Mouse (Mus musculus) left cerebral cortex, postnatal 25 days (tissue): ENCODE data around the gene Pkmyt1. TPM values are rescaled to one million over a fixed set of nuclear protein-coding genes. Genes with fewer than 3 reads are reported as not detected.
A peak's percentile ranks its signal among the peaks of the same experiment; 100 is the strongest.
"Not testable (repeated sequence)": the region's sequence is repeated elsewhere in the genome, so short reads cannot be mapped to it uniquely, and the experiment has no call there.

Experiments used
- DNase-seq, 2 experiments: peaks; one replicate each; pipeline ENCODE4 v3.0.0; 2022; ENCODE audit warnings: low spot score in 2 of 2, mixed read lengths in 1 of 2
- intact Hi-C: fragments of 180-260 bp; cut with DNase I; formaldehyde crosslinking; loops from one replicate; pipeline ENCODE4 v1.15.1; 2025
- total RNA-seq, 2 experiments: library from RNA; stranded (reverse); gene quantifications; 2 replicates each; pipeline ENCODE4 v1.2.3; 2021

The Pkmyt1 gene
- total RNA-seq, 2 experiments from 2014 or later, result 3.0 to 3.3 TPM

DNA sequence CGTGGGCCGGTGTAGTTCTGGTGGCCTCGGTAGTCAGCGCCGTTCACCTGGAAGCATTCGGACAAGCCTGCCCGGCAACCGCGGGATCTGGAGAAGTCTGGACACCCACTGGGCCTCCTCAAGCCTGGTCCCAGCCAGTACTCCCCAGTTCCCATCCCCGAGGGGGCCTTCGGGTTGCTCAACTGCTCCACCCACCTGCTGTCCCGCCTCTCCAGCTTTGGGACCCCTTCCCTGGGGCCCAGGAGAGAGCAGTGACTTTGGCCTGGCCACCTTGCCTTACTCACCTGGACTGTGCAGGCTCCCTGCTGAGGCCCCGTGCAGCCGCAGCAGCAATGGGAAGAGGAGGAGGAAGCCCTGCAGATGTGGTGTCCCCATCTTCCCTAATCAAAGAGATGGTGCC lies 18.5 kb downstream of the Pkmyt1 start:
- no peak for DNase-seq
- intact Hi-C loops, result no loop called here

DNA sequence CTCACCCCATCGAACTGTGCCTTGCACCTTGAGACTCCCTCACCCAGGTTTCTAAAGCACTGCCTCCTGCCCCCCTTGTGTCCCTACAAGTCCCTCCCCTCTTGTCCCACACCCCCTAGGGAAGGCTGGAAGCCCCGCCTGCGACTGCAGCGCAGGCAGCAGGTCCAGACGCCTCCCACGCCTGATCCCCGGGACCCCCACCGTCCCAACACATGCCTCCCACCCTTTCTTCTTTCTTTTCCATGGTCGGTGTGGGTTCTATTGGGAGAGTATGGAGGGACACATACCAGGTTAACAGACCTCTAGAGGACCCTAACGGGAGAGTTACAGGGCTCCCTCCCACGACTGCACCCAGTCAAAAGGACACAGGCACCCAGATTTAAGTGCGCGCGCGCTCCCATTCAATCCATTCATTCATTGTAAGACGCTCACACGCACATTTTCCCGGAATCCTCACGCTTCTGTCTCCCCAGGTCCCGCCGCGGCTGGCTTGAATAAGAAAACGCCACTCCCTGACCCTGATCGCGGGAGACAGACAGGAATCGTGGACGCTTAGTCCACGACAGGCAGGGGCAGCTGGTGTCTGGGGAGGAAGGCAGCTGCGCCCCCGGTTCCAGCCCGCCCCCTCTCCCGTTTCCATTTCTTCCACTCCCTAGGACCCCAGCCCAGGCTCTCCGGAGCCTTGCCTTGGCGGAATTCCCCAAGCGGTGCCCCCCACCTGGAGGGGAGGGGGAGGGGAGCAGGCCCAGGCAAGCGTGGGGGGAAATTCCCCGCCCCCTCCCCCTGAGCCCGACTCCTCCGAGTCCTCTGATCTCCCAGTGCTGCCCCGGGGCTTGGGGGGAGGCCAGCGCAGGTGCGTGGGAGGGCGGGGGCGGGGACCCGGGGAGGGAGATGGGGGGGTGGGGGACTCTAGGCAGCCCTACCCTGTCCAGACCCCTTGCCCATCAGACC lies 19.4 kb downstream of the Pkmyt1 start, which contains the start of gene Kremen2:
Kremen2 (minus strand) TSS at position 533 of the 951 bp plus-strand sequence.
- intact Hi-C loops, result no loop called here
- DNase-seq, result no peak

- DNase-seq, result no peak
- intact Hi-C loops, result no loop called here
Observed at GRCm38 (mm10) chr17:23746311-23746710, 20.2 kb downstream of the Pkmyt1 start.

- no peak for DNase-seq
- intact Hi-C loops, result no loop called here
Observed at GRCm38 (mm10) chr17:23746767-23747166, 20.6 kb downstream of the Pkmyt1 start.

DNA sequence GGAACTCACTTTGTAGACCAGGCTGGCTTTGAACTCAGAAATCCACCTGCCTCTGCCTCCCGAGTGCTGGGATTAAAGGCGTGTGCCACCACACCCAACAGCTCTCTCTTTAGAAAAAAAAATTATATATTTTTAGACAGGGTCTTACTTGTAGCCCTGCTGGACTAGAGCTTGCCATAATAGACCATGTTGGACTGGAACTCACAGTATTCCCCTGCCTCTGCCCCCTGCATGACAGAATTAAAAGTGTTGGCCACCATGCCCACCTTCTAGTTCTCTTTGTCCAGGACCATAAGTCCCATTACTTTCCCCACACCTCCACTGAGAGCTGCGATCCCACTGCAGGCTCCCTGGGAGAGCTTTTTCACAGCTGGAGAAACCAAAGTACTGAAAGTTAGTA lies 21.3 kb downstream of the Pkmyt1 start:
- DNase-seq, result no peak
- intact Hi-C loops, result no loop called here

DNA sequence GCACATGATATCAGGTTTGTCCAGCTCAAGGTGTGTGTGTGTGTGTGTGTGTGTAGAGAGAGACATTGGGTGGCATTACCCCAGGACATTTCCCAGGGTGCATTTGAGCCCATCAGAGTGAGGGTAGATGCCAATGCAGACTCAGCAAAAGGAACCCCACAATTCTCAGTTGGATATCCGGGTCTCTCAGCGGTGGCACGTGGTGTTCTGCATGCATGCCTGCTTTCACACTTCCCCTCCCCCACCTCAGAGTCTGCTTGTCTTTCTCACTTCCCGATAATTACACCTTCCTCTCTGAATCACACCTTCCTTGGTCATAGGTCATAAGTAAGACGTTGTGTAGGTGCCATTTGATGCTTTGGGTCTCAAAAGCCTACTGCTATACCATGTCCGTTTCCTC lies 21.9 kb downstream of the Pkmyt1 start:
- intact Hi-C loops, result no loop called here
- no peak for DNase-seq

- peak; percentile 67 to 82 for DNase-seq
- intact Hi-C loops, result no loop called here
Observed at GRCm38 (mm10) chr17:23748631-23749391, 22.7 kb downstream of the Pkmyt1 start.

DNA sequence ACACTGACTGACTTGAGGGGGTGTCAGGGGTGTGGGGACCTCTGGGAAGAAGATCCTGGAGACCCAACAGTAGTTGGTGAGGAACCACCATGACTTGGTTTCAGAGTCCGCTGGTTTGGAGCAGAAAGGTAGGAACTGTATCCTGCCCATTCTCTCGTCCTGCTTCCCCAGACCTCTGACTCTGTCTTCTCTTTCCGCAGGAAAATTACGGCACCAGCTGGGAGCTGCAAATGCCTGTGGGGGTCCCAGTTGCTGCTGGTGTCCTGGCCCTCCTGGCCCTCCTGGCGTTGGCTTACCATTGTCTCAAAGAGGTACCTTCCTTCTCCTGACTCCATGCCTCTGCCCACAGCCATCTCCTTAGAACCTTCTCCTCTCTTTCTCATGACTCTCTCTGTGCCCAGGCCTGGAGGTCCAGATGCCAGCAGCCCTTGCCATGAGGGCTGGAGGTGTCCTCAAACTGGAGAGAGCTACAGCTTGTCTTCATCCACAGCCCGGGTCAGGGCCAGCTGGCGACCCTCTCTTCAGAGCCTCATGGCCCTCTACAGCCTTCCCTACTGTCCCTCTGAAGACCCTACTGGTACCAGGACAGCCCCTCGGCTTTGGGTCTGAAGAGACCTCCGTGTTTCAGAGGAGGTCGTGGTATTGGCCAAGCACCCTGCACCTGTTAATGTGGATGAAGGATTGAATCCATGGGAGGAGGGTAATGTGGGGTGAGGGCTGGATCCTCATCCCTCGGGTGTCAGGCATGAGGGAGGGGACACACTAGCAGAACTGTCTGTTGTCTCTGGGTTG lies 23.5 kb downstream of the Pkmyt1 start:
- intact Hi-C loops, result no loop called here
- no peak for DNase-seq

DNA sequence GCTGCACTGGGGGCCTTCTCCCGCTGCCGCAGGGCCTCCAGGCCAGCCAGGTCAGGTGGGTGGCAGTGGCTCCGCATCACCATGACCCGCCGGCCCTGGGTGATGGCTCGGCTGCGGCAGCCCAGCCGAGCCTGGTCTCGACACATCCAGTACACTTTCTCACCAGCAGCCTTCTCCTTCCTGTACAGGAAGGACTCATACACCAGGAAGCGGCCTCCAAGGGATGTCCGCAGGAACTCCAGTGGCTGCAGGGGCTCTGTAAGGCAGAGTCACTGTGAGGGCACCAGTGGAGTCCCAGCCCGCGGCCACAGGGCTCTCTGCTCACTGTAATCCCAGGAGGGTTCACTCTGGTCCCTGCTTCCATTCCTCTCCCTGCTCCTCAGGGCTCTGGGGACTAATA lies 29.6 kb downstream of the Pkmyt1 start:
- intact Hi-C loops, result no loop called here
- no peak for DNase-seq

- no peak for DNase-seq
- intact Hi-C loops, result no loop called here
Observed at GRCm38 (mm10) chr17:23757581-23757980, 31.4 kb downstream of the Pkmyt1 start.

DNA sequence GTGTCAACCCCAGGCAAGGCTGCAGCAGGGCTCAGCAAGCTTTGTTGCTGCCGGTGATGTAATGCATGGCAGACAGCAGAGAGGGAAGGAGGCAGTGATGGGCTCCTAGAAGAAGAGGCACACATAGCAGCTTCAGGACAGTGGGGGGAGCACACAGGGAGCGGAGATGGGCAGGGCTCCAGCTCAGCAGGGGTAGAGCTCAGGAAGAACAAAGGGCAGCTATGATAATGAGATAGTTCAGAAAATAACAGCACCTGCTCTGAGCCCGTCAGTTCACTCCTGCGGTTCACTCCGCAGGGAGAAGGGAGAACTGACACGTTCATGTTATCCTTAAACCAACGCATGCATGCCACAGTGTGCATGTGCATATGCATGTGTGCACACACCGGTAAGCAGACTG lies 32.7 kb downstream of the Pkmyt1 start:
- intact Hi-C loops, result no loop called here
- no peak for DNase-seq

DNA sequence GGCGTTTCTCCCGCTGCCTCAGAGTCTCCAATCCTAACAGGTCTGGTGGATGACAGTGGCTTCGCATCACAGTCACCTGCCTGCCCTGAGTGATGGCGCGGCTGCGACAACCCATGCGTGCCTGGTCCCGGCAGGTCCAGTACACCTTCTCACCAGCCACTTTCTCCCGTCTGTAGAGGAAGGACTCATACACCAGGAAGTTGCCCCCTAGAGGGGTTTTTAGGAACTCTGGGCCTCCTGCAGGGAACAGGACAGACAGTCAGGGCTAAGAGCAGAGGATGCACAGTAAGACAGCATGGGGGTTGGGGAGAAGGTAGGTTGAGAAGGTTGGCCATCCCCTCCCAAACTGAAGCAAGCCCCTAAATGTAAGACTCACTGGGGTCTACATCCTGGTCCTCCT lies 34.1 kb downstream of the Pkmyt1 start:
- no peak for DNase-seq
- intact Hi-C loops, result no loop called here

GRCm38 (mm10) chr17:23761155-23761554 lies 35.0 kb downstream of the Pkmyt1 start:
- DNase-seq, result no peak
- intact Hi-C loops, result no loop called here

DNA sequence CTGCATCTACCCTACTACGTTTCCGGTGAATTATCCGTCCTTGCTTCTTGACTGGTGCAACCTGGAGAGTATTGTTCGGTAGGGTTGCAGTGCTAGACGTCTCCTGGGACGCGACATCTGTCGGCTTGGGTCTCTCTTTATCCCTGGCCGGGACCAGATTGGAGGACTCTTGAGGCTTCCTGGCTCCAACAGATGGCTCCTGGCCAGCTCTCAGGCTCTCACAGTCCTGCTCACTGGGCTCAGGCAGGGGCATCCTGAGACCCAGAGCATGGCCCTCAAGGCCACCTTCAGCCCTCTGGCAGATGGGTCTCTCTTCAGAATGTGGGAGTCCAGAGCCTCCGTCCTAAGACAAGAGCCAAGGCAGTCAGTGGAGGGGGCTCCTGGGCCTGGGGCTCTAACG lies 36.8 kb downstream of the Pkmyt1 start:
- intact Hi-C loops, result no loop called here
- DNase-seq, result no peak

GRCm38 (mm10) chr17:23770493-23770892 lies 44.4 kb downstream of the Pkmyt1 start:
- peak in 1 of 2 experiments; percentile 22 for DNase-seq
- intact Hi-C loops, result loop anchor here (2.0 to 5.0 kb wide), 3 partner anchors 58 to 192 kb away; partner anchors contain the start of genes Elob, Prss32 and Prss41

DNA sequence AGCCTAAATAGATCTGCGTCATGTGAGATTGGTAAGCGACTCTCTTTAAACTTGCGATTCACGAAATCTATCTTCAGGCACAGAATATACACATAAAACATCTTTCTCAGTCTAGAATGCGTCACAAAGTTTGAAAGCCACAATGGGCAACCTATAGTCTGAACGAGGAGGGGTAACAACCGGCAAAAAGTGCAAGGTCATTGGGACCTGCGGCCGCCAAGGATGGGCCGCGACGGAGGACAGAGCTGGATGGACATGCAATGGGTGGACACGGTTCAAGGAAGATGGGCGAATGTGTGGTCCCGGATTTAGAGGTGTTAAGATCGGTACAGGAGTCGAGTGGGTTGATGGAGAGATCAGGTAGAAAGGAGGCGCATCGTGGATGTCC lies 44.8 kb downstream of the Pkmyt1 start:
- intact Hi-C loops, result loop anchor here (2.0 to 5.0 kb wide), 3 partner anchors 58 to 191 kb away; partner anchors contain the start of genes Elob, Prss32 and Prss41
- peak; percentile 30 to 52 for DNase-seq

DNA sequence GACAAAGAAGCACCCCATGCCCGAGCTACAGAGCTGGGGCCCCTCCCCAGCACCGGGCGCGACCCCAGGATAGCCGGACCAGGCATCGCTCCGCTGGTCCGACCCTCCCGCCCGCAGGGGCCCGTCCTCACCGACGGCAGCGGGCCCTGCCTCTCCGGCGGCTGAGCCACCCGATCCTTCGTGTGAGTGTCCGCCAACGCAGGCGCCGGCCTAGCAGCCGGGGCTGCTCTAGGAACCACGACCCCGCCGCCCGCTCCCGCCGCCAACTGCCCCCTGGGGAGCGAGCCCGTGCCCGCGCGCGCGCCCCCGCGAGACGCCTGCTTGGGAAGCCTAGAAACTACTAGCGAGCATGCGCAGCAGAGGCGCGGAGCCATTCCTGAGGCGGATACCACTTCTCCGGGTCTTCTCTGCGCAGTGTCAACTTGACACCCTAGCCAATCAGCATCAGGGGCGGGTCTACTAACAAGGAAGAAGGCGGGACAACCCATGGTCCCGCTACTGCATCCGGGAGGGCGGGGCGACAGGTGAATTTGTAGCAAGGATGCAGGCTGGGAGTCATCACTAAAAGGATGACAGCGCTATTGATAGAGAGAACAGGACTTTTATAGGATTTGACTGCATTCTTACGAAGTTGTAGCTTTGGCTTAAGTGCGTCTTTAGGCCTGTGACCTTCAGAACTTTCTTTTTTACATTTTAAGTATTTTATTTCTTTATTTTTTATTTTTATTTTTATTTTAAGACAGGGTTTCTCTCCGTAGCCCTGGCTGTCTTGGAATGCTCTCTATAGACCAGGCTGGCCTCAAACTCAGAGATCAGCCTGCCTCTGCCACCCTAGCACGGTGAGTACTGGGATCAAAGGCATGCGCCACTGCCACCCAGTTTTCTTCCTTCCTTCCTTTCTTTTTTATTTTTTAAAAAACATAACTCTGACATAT lies 45.4 kb downstream of the Pkmyt1 start, which contains the start of gene Flywch1:
Flywch1 (minus strand) TSS at position 319 of the 935 bp plus-strand sequence.
- DNase-seq, result peak; percentile 99 to 100

GRCm38 (mm10) chr17:23772219-23772556 lies 46.1 kb downstream of the Pkmyt1 start:
- intact Hi-C loops, result loop anchor here (5.0 kb wide), 2 partner anchors 70 to 190 kb away; partner anchors contain the start of genes Prss32 and Prss41
- not testable (repeated sequence) for DNase-seq

More for the DNA sequence above, 45.4 kb downstream of the Pkmyt1 start, which contains the start of gene Flywch1:
- intact Hi-C loops, result loop anchor here (2.0 to 5.0 kb wide), 3 partner anchors 57 to 191 kb away; partner anchors contain the start of genes Elob, Prss32 and Prss41
